Mouse (Mus musculus) kidney, adult 9 months (tissue): ENCODE results near the gene Miga1.

ENCODE experiments used
- DNase-seq: peaks from one replicate; pipeline ENCODE4 v3.0.0; 2022

The Miga1 gene

GRCm38 (mm10) chr3:152284759-152285158 lies 55.4 kb downstream of the Miga1 start:
- no peak for DNase-seq

DNA sequence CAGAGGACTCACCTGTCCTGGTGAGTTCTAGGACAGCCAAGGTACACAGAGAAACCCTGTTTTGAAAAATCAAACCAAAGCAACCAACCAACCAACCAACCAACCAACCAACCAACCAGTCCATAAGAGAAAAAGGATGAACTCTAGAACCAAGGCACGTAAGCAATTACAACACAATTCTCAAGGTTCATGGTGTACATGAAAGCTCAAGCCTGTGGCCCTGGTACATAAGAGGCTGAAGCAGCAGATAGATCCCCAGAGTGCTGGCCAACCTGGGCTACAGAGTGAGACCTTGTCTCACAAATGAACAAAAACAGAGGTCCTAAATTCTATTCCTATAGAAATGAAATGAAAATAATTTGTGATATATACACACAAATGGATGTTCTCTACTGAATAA lies 55.9 kb downstream of the Miga1 start:
- DNase-seq, result no peak

DNA sequence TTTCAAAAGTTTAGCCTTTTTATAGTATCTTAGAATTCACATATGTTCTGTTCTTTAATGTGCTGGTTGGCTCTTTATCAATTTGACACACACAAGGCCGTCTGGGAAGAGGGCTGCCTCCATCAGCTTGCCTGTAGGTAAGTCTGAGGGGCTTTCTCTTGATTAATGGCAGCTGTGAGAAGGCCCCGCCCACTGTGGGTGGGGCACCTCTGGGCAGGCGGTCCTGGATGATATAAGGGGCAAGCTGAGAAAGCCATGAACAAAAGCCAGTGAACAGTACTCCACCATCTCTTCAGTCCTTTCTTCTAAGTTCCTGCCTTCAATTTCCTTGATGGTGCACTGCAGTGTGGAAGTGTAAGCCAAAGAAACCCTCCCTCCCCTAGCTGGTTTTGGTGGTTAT lies 58.1 kb downstream of the Miga1 start:
- no peak for DNase-seq

- no peak for DNase-seq
Measured at GRCm38 (mm10) chr3:152278431-152278830, 61.8 kb downstream of the Miga1 start.

- no peak for DNase-seq
Measured at GRCm38 (mm10) chr3:152277912-152278311, 62.3 kb downstream of the Miga1 start.

DNA sequence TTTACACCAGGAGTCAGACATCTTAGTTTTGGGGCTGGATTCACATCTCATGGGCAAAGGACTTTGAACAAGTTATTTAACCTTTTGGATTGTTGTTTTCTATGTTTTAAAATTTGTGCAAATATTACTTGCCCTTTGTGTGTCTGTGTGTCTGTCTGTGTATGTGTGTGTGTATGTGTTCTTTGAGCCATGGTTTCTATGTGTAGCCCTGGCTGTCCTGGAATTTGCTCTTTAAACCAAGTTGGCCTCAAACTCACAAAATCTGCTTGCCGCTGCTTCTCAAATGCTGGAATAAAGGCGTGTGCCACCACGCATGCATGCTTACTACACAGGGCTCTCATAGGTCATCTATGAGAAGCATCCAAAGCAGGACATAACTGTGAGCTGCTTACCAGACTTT lies 63.3 kb downstream of the Miga1 start:
- DNase-seq, result no peak

GRCm38 (mm10) chr3:152275008-152275407 lies 65.2 kb downstream of the Miga1 start:
- no peak for DNase-seq

GRCm38 (mm10) chr3:152272974-152273685 lies 67.1 kb downstream of the Miga1 start:
- no peak for DNase-seq

- no peak for DNase-seq
Measured at GRCm38 (mm10) chr3:152271876-152272275, 68.3 kb downstream of the Miga1 start.

- no peak for DNase-seq
Measured at GRCm38 (mm10) chr3:152271071-152271710, 69.0 kb downstream of the Miga1 start.

GRCm38 (mm10) chr3:152268099-152268498 lies 72.1 kb downstream of the Miga1 start:
- no peak for DNase-seq

GRCm38 (mm10) chr3:152266036-152266421 lies 74.2 kb downstream of the Miga1 start, which contains the start of gene Nexn:
Gene Nexn, minus strand, starts transcription at chr3:152266350.
- DNase-seq, result no peak

- peak; percentile 65 for DNase-seq
Measured at GRCm38 (mm10) chr3:152265351-152266035, 74.7 kb downstream of the Miga1 start.

DNA sequence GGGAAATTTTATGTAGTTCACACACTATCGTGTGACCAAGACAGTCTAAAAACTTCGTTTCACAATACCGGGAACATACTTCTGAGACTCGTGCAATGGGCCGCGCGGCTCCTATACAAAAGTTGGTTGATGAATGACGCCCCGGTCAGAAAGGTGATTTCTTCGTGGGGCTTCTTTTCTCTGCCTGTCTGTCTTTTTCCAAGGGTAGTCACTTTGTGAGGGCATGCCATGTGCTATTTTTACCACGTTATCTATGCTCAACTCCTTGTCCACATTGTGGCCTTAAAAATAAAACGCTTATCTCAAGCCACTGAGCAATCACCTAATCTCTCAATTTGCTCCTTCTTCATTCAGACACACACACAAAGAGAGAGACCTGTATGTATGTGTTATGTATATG lies 75.4 kb downstream of the Miga1 start:
- no peak for DNase-seq

DNA sequence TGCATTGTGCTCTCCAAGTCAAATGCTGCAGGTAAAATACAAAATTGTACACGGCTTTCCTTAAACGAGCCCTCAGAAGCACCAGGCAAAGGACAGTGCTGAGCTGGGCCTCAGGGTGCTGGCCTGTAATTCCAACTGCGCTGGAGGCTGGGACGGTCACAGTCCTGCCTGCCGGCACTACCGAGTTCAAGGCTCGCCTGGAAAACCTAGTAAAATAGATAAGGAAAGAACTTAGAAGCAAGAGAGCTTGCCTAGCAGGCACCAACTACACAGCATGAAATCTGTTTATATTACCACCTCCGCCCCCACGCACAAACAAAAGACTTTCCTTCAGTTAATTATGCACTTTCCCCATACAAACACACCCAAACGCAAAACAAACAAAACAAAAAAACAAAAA lies 75.8 kb downstream of the Miga1 start:
- DNase-seq, result no peak

GRCm38 (mm10) chr3:152261948-152262347 lies 78.3 kb downstream of the Miga1 start:
- peak; percentile 33 for DNase-seq

DNA sequence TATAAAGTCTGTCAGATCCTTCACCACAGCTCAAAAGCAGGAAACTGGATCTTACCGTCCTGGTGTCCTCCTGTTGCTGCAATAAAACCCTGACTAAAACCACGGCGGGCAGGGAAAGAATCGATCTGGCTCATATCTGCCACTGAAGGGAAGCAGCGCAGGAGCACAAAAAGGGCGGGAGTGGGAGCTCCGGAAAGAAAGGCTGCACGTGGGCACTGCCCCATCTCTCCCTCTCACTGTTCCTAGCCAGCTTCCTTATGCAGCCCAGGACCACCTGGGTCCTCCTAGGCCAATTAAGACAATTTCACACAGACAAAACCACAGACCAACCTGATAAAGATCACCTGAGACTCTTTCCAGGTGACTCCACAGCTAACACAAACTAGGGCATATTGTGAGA lies 78.8 kb downstream of the Miga1 start:
- DNase-seq, result no peak

GRCm38 (mm10) chr3:152260362-152260761 lies 79.8 kb downstream of the Miga1 start:
- DNase-seq, result no peak

GRCm38 (mm10) chr3:152259409-152259808 lies 80.8 kb downstream of the Miga1 start:
- DNase-seq, result peak; percentile 87

DNA sequence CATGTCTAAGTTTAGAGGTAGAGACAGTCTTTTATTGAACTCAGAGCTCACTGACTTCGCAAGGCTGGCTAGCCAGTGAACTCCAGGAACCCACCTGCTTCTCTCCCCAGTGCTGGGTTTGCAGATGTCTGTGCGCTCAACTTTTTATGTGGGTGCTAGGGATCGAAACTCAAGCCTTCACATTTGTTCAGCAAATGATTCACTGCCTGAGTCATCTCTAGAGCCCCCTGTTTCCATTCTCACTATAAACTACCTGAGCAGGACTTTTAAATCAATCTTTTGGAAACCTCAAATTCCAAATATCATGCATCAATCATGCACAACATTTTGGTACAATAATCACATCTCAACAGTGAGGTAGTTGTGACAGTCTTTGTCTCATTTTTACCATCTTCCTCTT lies 82.7 kb downstream of the Miga1 start:
- DNase-seq, result no peak

DNA sequence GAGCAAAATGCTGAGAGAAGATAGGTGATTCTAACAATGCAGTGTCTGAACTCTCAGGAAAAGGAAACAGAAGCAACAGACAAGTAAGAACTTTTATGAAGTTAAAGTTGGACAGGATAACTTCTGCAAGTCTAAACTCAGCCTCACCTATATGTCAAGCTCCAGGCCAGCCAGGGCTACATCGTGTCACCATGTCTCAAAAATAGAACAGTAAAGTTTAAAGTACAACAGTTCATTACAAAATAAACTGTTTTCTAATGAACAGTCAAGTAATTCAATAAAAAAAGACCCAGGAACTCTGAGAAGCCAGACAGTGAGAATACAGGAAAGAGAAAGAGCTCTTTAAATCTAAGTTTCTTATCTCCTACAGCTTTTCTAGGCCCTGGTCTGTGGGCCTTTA lies 89.7 kb downstream of the Miga1 start:
- no peak for DNase-seq

DNA sequence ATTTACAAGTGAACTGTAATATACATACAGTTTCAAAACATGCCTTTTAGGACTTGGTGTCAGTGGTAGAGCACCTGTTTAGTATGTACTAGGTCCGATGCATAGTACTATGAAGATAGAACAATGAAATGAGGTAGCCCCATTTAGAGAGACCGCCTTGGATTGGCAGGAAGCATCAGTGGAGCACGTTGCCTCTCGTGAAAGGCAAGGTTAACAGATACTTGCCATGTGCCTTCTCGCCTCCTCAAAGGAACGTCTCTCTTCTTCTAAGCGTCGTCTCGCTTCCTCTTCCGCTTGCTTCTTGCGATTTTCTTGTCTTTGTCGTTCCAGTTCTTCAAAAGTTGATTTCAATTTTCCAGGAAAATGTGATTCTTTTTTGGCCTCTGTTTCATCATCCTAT lies 92.5 kb downstream of the Miga1 start:
- no peak for DNase-seq

GRCm38 (mm10) chr3:152245273-152245910 lies 94.8 kb downstream of the Miga1 start:
- no peak for DNase-seq

DNA sequence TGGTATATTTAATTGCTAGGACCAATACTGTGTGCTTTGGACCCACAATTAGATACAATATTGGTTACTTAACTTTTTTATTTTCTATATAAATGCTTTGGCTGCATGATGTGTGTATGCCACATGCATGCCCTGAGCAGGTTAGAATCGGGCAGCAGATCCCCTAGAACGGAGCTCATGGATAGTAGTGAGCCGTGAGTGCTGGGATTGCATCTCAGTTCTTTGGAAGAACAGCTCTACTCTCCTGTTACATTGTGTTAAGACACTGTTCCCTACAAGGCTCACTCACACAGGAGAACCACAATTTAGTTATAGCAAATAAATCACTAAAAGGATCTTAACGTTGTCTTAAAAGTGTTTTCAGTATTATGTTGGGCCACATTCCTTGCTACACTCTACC lies 96.9 kb downstream of the Miga1 start:
- DNase-seq, result no peak
